Mouse (Mus musculus) urinary bladder, postnatal 25 days (tissue): ENCODE results near the gene Cep78.

Experiments
- DNase-seq: peaks from one replicate; pipeline ENCODE4 v3.0.0; 2022; ENCODE audit warnings: low spot score

The Cep78 gene

GRCm38 (mm10) chr19:15965082-15965481 is 19.7 kb downstream of the Cep78 start:
- DNase-seq: peak; percentile 18

- no peak for DNase-seq
Observed at GRCm38 (mm10) chr19:15964533-15964932, 20.3 kb downstream of the Cep78 start.

- DNase-seq: no peak
Observed at GRCm38 (mm10) chr19:15963011-15963695, 21.6 kb downstream of the Cep78 start.

DNA sequence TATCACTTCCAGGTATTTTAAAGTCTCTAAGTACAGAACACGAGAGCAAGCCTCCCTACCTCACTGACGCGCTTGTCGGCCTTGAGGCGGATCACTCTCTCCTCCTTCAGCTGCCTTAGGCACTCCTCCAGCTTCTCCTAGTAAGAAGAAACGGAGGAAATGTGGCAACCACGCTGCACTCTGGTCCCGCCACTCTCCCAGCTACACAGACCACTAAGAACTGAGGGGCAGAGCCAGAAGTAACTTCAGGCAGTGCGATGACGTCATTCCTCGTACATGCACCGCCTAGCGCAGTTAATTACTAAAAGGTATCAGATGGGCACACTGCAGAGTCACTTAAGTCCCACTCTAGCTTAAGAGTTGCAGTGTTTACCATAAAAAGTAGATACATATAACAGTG is 22.5 kb downstream of the Cep78 start:
- no peak for DNase-seq

DNA sequence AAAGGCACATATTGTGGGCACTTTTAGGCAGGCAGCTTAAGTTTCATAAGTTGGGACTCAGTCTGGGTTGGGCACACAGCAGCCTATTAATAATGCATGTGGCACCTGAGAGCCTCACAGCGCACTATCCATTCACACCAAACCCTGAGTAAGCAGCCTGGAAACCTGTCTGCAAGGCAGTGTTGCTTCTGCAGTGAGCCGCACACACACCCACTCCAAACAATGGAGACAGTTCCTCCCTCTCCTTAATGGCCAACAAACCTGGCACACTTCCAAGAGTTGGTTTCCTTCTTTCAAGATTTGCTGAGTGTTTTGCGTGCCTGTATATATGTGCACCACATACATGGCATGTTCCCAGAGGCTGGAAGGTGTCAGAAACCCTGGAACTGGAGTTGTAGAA is 34.6 kb downstream of the Cep78 start:
- no peak for DNase-seq

DNA sequence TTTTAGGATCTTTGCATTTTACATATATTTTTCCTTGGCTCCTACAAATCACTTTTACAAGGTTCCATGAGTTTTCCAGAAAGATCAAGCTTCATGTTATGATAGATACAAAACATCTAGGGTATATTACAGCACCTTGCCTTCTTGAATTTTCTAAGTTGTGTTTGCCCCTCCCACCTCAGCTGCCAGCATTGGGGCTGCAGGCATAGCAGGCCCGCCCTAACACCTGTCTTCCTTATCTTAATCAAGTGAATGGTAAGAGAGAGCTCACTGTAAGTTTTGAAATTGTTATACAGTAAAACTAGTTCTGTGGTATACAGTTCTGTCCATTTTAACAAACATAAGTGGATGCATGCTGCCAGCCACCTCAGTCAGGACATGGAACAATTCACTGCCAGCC is 35.9 kb downstream of the Cep78 start:
- DNase-seq: no peak

DNA sequence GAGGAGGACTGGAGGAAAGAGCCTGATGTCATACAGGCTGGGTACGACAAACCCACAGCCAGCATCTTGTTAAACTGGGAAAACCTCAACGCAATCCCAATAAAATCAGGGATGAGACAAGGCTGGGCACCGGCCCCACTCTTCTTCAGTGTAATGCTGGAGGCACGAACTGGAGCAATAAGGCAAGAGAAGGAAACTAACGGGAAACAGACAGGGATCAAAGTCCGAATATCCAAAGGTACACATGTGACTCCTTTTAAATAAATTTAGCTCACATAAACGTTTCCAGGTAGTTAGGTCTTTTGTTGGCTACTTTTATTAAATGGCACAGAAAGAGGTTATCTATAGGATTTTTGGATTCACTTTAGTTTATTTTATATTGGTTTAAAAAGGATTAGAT is 36.4 kb downstream of the Cep78 start:
- DNase-seq: no peak

DNA sequence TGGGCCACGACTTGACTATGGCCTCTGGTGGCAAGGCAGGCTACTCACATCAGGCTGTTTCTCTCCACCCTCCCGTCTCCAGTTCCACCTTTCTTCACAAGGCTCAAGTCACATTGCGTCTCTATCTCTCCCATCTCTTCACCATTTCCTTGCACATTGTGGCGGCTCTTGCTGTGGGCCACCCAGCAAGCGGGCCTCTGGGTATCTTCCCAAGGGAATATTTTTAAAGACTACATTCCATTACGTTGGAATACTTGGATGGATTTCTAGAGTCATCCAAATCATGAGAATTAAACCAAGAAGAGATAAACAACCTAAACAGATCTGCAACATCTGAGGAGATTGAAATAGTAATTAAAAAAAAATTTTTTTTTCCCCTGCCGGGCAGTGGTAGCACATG is 37.6 kb downstream of the Cep78 start, which contains the start of gene Psat1:
Psat1 (minus strand) TSS at position 101 of the 400 bp plus-strand sequence.
- no peak for DNase-seq

DNA sequence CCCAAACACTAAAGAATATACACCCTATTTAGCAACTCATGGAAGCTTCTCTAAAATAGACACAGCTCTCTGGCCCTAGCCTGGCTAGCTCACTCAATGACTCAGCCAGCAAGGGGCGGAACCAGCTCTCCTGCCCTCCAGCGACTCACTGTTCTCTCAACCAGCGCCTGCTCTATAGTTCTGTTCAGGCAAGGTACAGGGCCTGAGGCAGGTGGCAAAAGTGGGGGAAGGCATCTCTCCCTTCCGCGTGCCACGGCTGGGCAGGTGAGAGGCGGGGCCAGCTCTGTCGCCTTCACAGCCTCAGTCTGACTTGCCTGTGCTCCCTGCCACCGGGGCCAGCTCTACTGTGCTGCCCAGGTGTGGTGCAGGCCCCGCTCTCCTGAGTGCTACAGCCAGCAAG is 38.1 kb downstream of the Cep78 start:
- DNase-seq: no peak

DNA sequence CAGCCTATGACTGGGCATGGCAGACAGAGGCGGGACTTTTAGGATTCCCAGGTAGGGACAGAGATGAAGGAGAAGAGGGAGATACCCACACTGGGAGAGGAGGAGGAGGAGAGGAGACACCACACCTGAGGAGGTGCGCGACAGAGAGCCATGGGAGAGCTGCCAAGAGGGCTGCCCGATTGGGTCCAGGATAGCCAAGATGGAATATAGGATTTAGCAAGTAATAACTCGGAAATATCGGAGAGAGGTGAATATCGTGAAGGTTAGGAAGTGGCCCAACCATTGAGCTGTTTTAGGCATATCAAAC is 41.7 kb downstream of the Cep78 start:
- DNase-seq: no peak

GRCm38 (mm10) chr19:15942421-15943116 is 42.2 kb downstream of the Cep78 start:
- no peak for DNase-seq

- no peak for DNase-seq
Observed at GRCm38 (mm10) chr19:15941399-15941798, 43.4 kb downstream of the Cep78 start.

- DNase-seq: peak; percentile 57
Observed at GRCm38 (mm10) chr19:15925719-15926045, 59.1 kb downstream of the Cep78 start.

DNA sequence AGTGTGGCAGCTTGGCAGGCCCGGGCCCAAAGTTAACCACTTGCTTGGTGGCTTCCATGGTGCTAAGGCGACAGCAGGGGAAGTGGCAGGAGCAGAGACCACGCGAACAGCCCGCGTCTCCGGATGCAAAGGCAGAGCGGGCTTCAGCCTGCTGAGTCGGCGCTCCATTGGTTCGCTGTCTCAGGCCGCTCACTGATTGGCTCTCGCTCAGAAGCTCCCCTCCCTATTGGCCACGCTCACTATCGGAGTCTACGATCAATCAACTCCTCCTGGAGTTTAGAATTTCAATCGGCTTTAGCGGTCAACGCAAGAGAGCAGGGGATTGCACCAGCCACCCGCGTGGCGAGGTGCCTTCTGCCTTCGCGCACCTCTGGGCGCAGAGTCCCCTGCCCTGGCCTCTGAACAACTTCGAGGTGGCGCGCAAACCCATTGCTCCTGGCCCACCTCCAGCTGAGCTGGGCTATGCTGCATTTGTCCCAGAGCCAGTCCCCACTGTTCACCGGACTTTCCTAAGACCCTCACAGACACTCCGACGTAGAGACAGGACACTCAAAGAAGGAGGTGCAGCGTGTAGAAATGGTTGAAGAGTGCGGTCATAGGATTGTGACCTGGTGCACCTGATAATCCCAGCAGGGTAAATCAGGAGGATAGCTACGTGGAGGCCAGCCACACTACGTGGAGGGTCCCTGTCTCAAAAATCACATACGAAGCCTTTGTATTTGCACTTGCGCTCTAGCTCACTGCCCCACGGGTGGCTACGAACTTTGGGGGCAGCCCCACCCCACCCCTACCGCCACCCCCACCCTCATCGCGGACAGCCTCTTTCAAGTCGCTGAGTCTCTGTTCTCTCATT is 59.7 kb downstream of the Cep78 start:
- DNase-seq: peak; percentile 70

- DNase-seq: peak; percentile 47
Observed at GRCm38 (mm10) chr19:15924181-15924865, 60.5 kb downstream of the Cep78 start.

DNA sequence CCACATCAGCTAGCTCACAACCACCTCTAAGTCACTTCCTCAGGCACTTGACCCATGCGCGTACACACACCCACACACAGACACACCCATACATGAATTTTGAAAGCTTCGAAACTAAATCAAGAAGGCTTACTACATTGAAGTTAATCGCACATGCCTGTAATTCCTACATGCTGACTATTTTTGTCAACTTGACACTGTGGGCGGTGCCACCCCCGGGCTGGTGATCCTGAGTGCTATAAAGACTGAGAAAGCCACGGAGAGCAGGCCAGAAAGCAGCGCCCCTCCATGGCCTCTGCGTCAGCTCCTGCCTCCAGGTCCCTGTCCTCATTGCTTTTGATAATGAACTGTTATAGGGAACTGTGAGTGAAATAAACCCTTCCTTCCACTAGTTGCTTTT is 61.4 kb downstream of the Cep78 start:
- DNase-seq: peak; percentile 28

DNA sequence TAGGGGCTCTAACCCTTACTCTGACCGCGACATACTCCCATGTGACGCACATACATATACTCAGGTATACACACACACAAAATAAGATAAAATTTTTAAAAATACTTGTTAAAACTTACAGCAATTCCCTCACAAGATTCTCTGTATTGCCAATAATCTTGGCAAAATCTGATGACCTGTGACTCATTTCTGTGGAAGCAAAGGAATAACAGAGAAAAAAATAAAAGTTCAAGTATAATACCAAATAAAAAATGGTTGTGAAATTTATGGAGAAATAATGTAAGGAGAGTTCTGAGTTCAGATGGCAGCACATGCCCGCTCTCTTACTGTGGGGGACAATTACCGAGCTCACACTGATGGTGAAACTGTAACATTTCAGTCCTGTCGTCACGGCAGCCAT is 65.5 kb downstream of the Cep78 start:
- no peak for DNase-seq

DNA sequence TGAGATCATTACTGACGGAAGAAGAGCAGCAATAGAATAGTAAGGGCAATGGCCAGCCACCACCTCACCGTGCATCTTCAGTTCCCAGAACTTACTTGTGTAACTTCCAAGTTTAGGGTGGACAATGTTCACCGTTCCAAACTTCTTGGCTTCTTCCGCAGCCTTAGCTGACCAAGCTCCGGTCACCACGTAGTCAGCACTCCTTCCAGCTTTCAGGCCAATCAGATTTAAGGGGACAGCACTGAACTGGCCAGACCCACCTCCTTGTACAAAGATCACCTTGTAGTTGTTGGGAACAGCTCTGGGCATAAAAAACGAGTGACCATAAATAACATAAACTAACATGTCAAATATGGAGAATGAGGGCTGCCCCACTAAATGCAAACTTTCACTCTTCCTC is 66.7 kb downstream of the Cep78 start:
- no peak for DNase-seq

- no peak for DNase-seq
Observed at GRCm38 (mm10) chr19:15913249-15913997, 71.4 kb downstream of the Cep78 start.

DNA sequence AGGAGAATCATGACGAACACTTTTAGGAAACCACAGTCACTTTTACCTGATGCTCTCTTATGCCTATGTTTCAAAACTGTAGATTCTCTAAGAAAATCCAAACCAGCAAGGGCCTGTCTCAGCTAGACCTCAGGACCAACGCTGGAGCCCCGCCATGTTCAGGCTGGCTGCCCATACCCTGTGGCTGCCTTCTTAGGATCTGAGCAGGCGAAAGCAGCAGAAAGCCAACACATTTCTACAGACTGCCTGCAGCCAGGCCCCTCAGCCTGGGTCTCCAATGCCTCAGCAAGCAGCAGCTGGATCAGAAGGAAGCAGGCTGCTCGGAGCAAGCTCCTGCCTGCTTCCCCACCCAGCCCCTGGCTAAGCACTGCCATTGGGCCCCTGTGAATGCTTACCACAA is 73.3 kb downstream of the Cep78 start:
- DNase-seq: no peak

GRCm38 (mm10) chr19:15910987-15911386 is 73.8 kb downstream of the Cep78 start:
- DNase-seq: no peak

DNA sequence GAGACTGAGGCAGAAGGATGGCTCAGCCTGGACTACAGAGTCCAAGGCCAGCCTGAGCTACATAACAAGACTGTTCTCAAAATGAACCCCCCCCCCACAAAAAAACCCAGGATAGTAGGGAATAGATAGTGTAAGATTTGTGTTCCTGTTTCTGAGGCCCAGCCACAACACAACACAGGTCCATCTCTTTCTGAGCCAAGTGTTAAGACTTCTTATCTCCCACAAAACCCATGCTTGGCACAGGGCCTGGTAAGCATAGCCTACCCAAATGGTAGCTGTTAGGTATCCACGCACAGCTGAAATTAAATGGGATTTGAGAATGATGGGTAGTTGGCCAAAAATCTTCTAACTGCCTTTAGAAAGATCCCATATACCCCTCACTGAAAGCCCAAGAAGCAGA is 74.3 kb downstream of the Cep78 start:
- no peak for DNase-seq
